ENCODE assay signal across 7 mouse cellular contexts in the genomic region with DNA sequence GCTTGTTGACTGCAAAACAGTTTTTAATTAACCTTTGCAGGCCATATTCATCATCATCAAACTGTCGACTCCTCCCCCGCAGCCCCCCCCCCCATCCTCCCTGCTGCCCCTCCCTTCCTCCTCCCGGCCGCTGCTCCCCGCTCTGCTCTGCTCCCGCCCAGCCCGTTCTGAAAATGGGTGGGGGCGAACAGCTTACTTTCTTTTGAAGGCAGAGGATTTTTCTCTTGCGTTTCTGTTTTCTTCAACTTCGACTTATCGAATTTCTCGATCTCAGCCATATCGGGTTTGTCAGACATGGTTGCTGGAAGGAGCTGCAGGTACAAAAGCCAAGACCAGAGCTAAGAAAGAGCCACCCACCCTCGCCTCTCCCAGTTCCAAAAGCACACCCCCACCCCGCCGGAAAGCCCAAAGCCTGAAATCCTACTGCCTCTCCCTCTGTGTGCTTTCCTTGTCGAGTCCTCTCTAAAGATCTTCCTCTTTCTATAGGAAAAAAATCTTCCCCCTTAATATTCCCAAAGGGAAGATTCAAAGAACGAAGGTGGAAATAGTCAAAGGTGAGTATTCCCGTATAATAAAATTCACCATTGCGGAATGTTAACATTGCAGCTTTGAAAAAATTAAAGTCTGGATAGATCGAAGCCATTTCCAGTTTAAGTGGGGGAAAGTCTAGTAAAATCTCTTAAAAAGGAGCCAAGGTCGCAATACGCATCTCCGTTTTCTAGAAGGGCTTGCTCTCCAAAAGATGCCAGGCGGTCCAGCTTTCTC. TPM values are rescaled to one million over a fixed set of nuclear protein-coding genes. Genes with fewer than 3 reads are reported as not detected.
A peak's percentile ranks its signal among the peaks of the same experiment; 100 is the strongest.
DNase-seq lines count a peak whose midpoint lies in the region; ATAC-seq and TF ChIP-seq lines count a peak whose summit lies in the region.

No protein-coding gene starts in this region.

- WGBS in spleen, adult 2 months: 30% methylated on average over 24 of the region's 25 CpGs
- WGBS in heart, embryonic 14.5 days: 19% methylated on average over 24 of the region's 25 CpGs
- WGBS in limb, embryonic 12.5 days: 24% methylated on average over 25 of the region's 25 CpGs

- TF ChIP-seq CTCF in spleen, adult 2 months (IDR thresholded peaks at IDR 0.05; ENCODE audit: extremely low read depth, insufficient read depth, insufficient read length, insufficient replicate concordance): no peak

- peaks cover 12% of the 10 kb centered on the region for H3K4me1 ChIP-seq in spleen, adult 2 months (ENCODE audit: control insufficient read depth, insufficient read depth, insufficient read length)
- H3K4me1 ChIP-seq in heart, embryonic 14.5 days (ENCODE audit: control insufficient read depth in 2 of 2, insufficient read depth in 2 of 2, low read length in 2 of 2): peaks cover 5% of the 10 kb centered on the region in 2 experiments; a peak in 3 of 4 replicates
- no peaks in the 10 kb centered on the region; the same call in 1 of the 2 replicates for H3K4me1 ChIP-seq in limb, embryonic 12.5 days (replicated peaks)

- H3K4me3 ChIP-seq in spleen, adult 2 months (ENCODE audit: extremely low read depth, insufficient read depth, insufficient read length): peak overlapping the region; percentile 68
- H3K4me3 ChIP-seq in heart, embryonic 14.5 days (ENCODE audit: control insufficient read depth in 1 of 2, insufficient read depth in 1 of 2, low read depth in 1 of 2, low read length in 2 of 2): peak overlapping the region; percentile 63 to 93
- H3K4me3 ChIP-seq in limb, embryonic 12.5 days (replicated peaks): peak overlapping the region; percentile 52
- peak overlapping the region; percentile 93 for H3K4me3 ChIP-seq in myocyte

- peak overlapping the region; percentile 98 for H3K27ac ChIP-seq in spleen, adult 2 months (ENCODE audit: insufficient read depth, low read length)
- peak overlapping the region; percentile 88 to 94 for H3K27ac ChIP-seq in heart, embryonic 14.5 days (replicated peaks in 1 of 2; ENCODE audit: control insufficient read depth in 1 of 2, insufficient read depth in 1 of 2, low read depth in 2 of 2, low read length in 2 of 2)
- H3K27ac ChIP-seq in limb, embryonic 12.5 days: peak overlapping the region; percentile 84

- H3K4me2 ChIP-seq in heart, embryonic 14.5 days (ENCODE audit: low read length): peak overlapping the region; percentile 67
- peak overlapping the region; percentile 54 for H3K4me2 ChIP-seq in limb, embryonic 12.5 days
- peak overlapping the region; percentile 64 for H3K4me2 ChIP-seq in myocyte (ENCODE audit: low read depth)

- peak overlapping the region; percentile 91 for H3K9ac ChIP-seq in heart, embryonic 14.5 days (ENCODE audit: low read length)
- H3K9ac ChIP-seq in limb, embryonic 12.5 days (replicated peaks): peak overlapping the region; percentile 73

- no peak overlapping the region for H3ac ChIP-seq in myocyte (ENCODE audit: control insufficient read depth, insufficient read length)

- H3K36me3 ChIP-seq in spleen, adult 2 months (ENCODE audit: control insufficient read depth, insufficient read depth, low read length): peaks cover 12% of the 10 kb centered on the region
- H3K36me3 ChIP-seq in heart, embryonic 14.5 days (ENCODE audit: control insufficient read depth, insufficient read depth, low read length): peaks cover 10% of the 10 kb centered on the region
- no peaks in the 10 kb centered on the region for H3K36me3 ChIP-seq in limb, embryonic 12.5 days
- peaks cover 8% of the 10 kb centered on the region for H3K36me3 ChIP-seq in myocyte (ENCODE audit: control insufficient read depth, insufficient read depth)

- no peak for DNase-seq in spleen, adult 2 months (ENCODE audit: low read depth in 1 of 2, low spot score in 2 of 2)
- no peak for DNase-seq in spleen, postnatal 10 days (ENCODE audit: low spot score in 2 of 2)
- peak; percentile 29 to 53 for DNase-seq in cerebellum, postnatal 25 days
- DNase-seq in yolk sac, embryonic 10.5 days (ENCODE audit: low spot score): no peak

- H3K79me2 ChIP-seq in myocyte (ENCODE audit: control insufficient read depth, insufficient read depth): peaks cover 12% of the 10 kb centered on the region

- no peak for ATAC-seq in heart, embryonic 14.5 days (ENCODE audit: insufficient number of reproducible peaks, insufficient read depth, low FRiP score, low read depth)
- no peak for ATAC-seq in limb, embryonic 12.5 days (ENCODE audit: insufficient number of reproducible peaks, insufficient read depth, low FRiP score, low TSS enrichment, low read depth)

- H3K27me3 ChIP-seq in spleen, adult 2 months (ENCODE audit: control insufficient read depth, insufficient read depth, low read length): no peaks in the 10 kb centered on the region
- no peaks in the 10 kb centered on the region for H3K27me3 ChIP-seq in heart, embryonic 14.5 days (ENCODE audit: control insufficient read depth, insufficient read depth, low read length)
- peaks cover 54% of the 10 kb centered on the region for H3K27me3 ChIP-seq in limb, embryonic 12.5 days
- H3K27me3 ChIP-seq in myocyte (ENCODE audit: control insufficient read depth, insufficient read depth, insufficient read length): no peaks in the 10 kb centered on the region

- no peaks in the 10 kb centered on the region for H3K9me3 ChIP-seq in heart, embryonic 14.5 days (ENCODE audit: control insufficient read depth, low read length)
- no peaks in the 10 kb centered on the region for H3K9me3 ChIP-seq in limb, embryonic 12.5 days

- no peak for TF ChIP-seq POLR2A in spleen, adult 2 months (IDR thresholded peaks at IDR 0.05; ENCODE audit: low read depth, low read length)
- TF ChIP-seq POLR2A in myocyte (IDR thresholded peaks at IDR 0.05; ENCODE audit: insufficient read length, low read depth): no peak

TF ChIP-seq in myocyte, 11 proteins besides CTCF, POLR2A, EP300 and RAD21:
- TF ChIP-seq MYOD1 (IDR thresholded peaks at IDR 0.05; ENCODE audit: control insufficient read depth in 1 of 3, insufficient read length in 2 of 3, low read depth in 2 of 3) (no peak), REST (IDR thresholded peaks at IDR 0.05; ENCODE audit: insufficient read depth, insufficient read length) (no peak), SRF (IDR thresholded peaks at IDR 0.05; ENCODE audit: control insufficient read depth, insufficient read length, low read depth) (no peak), MAX (IDR thresholded peaks at IDR 0.05; ENCODE audit: low read depth) (no peak), POLR2AphosphoS2 (IDR thresholded peaks at IDR 0.05; ENCODE audit: insufficient read length, low read depth) (no peak), MYOG (IDR thresholded peaks at IDR 0.05; ENCODE audit: control insufficient read depth in 1 of 3, insufficient read depth in 1 of 3, insufficient read length in 2 of 3, low read depth in 2 of 3) (no peak), USF1 (IDR thresholded peaks at IDR 0.05; ENCODE audit: low read depth) (no peak), E2F4 (IDR thresholded peaks at IDR 0.05; ENCODE audit: insufficient read depth) (no peak), TCF3 (IDR thresholded peaks at IDR 0.05; ENCODE audit: insufficient read length, low read depth) (no peak), CEBPB (IDR thresholded peaks at IDR 0.05; ENCODE audit: insufficient read depth, poor library complexity, severe bottlenecking) (no peak), TCF12 (IDR thresholded peaks at IDR 0.05; ENCODE audit: insufficient read depth, poor library complexity, severe bottlenecking) (no peak)

RNA-seq across cellular contexts. Expression of gene Tmsb4x, which starts 1.2 kb away (rescaled TPM):
- polyA plus RNA-seq in spleen, adult 2 months (2012; rRNA removed): 327 and 363 TPM in 2 replicates
- 2,736 and 2,801 TPM in 2 replicates for polyA plus RNA-seq in heart, embryonic 14.5 days (2014; fragmentation: Nextera tagmentation; extraction: Ambion mirVana)
- polyA plus RNA-seq in limb, embryonic 12.5 days (2016; fragmentation: Nextera tagmentation; extraction: Ambion mirVana): 1,832 and 1,847 TPM in 2 replicates
- polyA plus RNA-seq in myocyte (2012; fragmentation: generic; extraction: Trizol): 1,682 TPM

RNA-seq across cellular contexts. Expression of gene Tlr8, which starts 56.2 kb away (rescaled TPM):
- polyA plus RNA-seq in spleen, adult 2 months (2012; rRNA removed): 1.0 and 1.1 TPM in 2 replicates
- polyA plus RNA-seq in heart, embryonic 14.5 days (2014; fragmentation: Nextera tagmentation; extraction: Ambion mirVana): 0.16 and 0.39 TPM in 2 replicates
- polyA plus RNA-seq in limb, embryonic 12.5 days (2016; fragmentation: Nextera tagmentation; extraction: Ambion mirVana): 0.14 and 0.32 TPM in 2 replicates
- polyA plus RNA-seq in myocyte (2012; fragmentation: generic; extraction: Trizol): not detected

Comparison
In these comparisons a context has a peak if more than half of its experiments do, and no peak if none do; other contexts are left out.
1. DNase-seq: peak in cerebellum, postnatal 25 days (2 of 2); none in spleen, adult 2 months (0 of 2), spleen, postnatal 10 days (0 of 2) and yolk sac, embryonic 10.5 days (single experiment).
2. Peak in every context shown above with its lines, with median percentiles within 50 percentile points of each other: H3K27ac ChIP-seq, H3K4me3 ChIP-seq and H3K4me2 ChIP-seq.